Mouse (Mus musculus): ENCODE results near the gene Rsph10b.

Rsph10b gene

GRCm38 (mm10) chr5:143932831-143933230 is at the start of gene Rsph10b:
Gene Rsph10b, plus strand, starts transcription at chr5:143933035.
- no peak for DNase-seq (ENCODE audit: low read depth)

DNA sequence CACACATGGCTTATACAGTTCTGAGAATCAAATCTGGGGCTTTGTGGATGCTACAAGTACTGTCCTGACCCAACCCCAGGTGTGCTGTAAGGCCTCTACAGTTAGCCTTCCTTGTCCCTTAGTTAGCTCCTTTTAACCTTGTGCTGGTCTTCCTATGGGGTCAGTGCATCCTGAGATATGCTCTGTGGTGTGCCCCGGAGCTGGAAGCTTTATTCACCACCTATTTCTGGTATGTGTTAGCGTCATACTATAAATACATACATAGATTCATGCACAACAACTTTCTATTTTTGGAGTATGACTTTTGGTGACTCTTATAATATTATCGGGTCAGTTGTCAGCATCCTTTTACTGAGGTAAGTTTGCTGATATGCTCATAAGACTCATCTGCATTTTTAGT is 47.6 kb upstream of the Rsph10b start:
- no peak for DNase-seq (ENCODE audit: low read depth)

DNA sequence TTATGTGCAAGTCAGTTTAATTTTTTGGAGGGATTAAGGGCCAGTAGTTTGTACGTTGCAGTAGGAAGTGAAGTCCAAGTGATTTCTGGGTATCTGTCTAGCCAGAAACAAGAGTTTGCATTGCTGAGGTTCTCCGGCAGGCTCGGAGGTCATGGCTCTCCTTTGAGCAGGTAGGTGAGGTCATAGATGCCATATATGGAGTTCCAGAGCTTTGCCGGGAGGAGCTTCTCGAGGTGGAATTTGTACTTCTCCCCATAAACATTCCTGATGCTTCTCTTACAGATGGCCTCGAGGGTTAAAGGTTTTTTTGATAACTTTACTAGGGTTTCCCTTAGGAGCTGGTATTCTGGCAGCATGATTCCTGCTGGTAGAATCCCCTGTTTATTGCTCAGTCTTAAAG is 42.1 kb upstream of the Rsph10b start:
- DNase-seq (ENCODE audit: low read depth) = no peak

GRCm38 (mm10) chr5:143892255-143892886 is 40.5 kb upstream of the Rsph10b start:
- no peak for DNase-seq (ENCODE audit: low read depth)

DNA sequence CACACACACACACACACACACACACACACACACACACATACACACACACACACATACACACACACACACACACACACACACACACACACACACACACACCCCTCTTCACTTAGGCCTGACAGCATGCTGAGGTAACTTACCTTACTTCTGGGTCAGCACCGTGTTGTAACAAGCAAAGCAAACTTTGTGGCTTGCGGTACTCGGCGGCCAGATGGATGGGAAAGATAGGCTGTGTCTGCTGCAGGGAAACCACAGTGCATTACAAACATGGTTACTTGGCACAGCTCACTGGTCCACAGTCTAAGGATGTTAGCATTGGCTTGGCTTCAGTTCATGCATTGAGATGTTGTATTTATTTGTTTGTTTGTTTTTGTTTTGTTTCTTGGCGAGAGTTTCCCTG is 39.4 kb upstream of the Rsph10b start:
- DNase-seq (ENCODE audit: low read depth) = peak; percentile 27

DNA sequence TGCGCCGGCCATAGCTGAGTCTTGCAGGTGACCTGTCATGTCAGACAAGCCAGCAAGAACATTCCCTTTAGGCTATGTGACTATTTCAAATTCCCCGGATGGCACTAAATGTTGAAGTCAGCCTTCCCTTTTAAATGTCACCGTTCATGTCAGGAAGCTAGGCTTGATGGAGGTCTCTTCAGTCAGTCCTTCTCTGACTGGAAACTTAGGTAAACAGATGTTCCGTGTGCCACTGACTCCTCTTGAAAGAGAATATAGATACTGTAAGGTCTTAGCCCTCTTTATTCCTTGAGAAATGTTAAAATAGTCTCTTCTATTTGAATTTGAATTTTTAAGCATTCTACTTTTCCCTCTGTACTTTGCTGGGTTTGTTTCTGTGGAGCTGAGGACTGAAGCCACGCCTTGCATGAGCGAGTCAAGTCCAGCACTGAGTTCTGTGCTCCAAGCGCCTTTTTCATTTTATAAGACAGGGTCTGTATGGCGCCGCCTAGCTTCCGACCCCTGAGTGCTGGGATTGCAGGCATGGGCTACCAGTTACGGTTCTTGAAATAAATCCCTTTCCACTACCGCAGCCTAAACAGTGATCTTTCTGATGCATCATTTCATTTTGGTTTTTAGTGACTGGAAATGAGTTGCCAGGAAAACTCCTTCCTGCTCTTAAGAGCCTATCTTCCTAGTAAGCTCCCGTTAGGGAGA is 35.1 kb upstream of the Rsph10b start, which contains the start of gene Ankrd61:
TSS of gene Ankrd61 (minus strand) at position 51 of the 696 bp plus-strand sequence.
- no peak for DNase-seq (ENCODE audit: low read depth)

DNA sequence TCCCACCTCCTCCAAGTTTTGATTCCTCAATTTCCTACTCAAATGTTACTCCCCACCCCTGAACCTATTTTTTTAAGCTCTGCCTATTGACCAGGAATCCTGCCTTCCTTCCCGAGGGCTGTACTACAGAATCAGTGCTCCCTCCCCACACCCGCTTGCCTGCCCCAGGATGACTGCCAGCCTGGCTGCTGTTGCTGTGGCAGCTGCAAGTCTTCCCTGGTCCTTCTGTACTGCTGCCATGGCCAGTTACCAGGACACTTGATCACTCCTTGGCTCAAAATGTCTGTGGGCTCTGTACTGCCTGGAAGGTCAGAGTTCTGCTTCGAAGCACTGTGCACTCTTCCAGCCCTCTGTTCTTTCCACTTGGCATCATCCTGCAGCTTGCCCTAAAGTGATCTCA is 30.7 kb upstream of the Rsph10b start:
- no peak for DNase-seq (ENCODE audit: low read depth)

GRCm38 (mm10) chr5:143903813-143904212 is 29.0 kb upstream of the Rsph10b start:
- DNase-seq (ENCODE audit: low read depth) = no peak

DNA sequence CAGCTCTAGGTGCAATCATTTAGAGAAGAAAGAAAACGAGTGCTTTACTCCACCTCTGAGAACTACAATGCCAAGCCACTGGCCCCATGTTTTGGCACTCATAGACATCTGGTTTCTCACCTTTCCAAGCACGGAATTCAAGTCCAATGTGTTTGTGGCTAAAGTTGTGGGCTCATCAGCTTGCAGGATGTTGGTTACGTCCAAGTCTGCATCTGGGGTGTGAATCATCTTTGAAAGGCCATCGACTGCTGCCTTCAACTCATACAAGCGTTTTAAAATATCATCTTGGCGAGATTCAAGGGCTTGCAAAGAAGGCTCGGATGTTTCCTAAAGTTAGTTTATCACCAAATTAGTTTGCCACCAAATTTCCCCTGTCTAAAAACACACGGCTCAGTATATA is 26.4 kb upstream of the Rsph10b start:
- no peak for DNase-seq (ENCODE audit: low read depth)

GRCm38 (mm10) chr5:143908926-143909325 is 23.9 kb upstream of the Rsph10b start:
- no peak for DNase-seq (ENCODE audit: low read depth)

DNA sequence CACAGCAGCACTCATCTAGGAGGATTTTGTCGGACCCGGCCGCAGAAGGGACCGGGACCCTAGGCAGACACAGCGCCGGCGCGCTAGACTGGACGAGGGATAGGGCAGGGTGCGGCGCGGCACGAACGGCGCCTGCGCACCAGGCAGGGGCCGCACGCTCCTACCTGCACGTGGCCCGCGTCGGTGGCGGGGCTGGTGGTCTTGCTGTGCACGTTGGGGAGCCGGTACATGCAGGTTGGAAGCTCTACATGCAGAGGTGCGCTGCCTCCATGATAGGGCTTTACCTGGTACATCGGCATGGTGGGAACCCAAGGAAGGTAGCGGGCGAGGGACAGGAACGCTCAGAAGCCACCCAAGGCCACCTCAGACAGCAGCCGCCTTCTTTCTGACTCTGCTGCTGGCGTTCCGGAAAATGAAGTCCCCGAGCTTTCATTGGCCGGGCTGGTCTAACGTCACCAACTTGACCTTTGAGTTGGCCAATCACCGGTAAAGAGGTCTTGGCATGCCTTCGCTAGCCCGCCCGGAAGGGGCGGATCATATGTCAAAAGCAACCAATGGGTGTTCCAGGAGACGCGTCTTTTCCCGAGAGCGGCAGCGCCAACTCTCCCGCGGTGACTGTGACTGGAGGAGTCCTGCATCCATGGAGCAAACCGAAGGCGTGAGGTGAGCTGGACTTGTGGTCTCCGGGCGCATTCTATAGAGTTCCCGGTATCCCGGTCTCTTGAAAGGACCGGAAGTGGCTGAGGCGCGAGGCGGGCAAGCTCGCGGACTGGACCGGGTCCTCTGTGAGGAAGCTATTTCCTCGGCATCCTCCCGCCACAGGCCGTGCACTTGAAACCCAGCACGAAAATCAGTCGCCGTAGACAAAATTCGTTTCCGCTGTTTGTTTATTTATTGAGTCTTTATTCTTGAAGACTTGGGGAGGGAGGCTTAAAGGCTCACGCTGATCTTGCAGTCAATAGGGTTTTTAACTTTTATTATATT is 23.1 kb upstream of the Rsph10b start, which contains the start of the genes Aimp2 and Pms2:
TSS of gene Aimp2 (minus strand) at position 431 of the 984 bp plus-strand sequence.
TSS of gene Pms2 (plus strand) at position 548 of the 984 bp plus-strand sequence.
- peak; percentile 99 for DNase-seq (ENCODE audit: low read depth)

GRCm38 (mm10) chr5:143916221-143916620 is 16.6 kb upstream of the Rsph10b start:
- no peak for DNase-seq (ENCODE audit: low read depth)

- DNase-seq (ENCODE audit: low read depth) = peak; percentile 85
Measured at GRCm38 (mm10) chr5:143917418-143917817, 15.4 kb upstream of the Rsph10b start.

DNA sequence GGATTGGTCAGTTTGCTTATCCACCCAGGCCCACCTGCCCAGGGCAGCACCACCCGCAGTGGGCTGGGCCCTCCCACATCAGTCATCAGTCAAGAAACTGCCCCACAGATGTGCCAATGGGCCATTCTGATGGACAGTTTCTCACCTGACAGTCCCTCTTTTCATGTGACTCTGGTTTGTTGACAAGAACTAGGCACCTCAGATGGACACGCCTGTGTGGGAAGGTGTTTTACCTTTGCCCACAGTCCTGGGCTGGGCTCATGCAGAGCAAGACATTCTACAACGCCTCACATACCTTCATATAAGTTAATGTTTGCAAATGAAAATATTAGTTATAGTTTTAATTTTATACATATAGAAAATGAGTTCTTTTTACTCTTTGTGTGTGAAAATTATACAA is 14.7 kb upstream of the Rsph10b start:
- no peak for DNase-seq (ENCODE audit: low read depth)

DNA sequence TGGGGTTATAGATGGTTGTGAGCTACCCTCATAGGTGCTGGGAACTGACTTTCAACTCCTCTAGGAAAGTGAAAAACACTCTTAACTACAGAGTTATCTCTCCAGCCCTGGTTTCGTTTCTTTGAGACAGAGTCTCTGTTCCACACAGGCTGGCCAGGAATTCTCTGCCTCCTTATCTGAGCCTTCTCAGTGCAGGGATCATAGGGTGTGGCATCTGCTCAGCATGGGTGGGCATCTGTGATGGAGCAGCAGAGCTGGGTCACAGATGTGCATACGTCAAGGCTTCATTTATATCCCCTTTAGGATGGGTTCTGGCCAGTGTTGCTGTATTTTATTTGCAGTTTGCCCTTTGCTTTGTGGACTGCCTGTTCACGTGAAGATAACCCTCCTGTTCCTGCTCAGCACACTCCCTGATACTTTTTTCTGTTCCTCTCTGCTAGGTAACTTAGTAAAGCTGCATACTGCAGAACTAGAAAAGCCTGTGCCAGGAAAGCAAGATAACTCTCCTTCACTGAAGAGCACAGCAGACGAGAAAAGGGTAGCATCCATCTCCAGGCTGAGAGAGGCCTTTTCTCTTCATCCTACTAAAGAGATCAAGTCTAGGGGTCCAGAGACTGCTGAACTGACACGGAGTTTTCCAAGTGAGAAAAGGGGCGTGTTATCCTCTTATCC is 7.9 kb upstream of the Rsph10b start:
- no peak for DNase-seq (ENCODE audit: low read depth)

- no peak for DNase-seq (ENCODE audit: low read depth)
Measured at GRCm38 (mm10) chr5:143927875-143928274, 5.0 kb upstream of the Rsph10b start, which contains the start of gene Gm42421. Gene Gm42421, plus strand, starts transcription at chr5:143928175.

DNA sequence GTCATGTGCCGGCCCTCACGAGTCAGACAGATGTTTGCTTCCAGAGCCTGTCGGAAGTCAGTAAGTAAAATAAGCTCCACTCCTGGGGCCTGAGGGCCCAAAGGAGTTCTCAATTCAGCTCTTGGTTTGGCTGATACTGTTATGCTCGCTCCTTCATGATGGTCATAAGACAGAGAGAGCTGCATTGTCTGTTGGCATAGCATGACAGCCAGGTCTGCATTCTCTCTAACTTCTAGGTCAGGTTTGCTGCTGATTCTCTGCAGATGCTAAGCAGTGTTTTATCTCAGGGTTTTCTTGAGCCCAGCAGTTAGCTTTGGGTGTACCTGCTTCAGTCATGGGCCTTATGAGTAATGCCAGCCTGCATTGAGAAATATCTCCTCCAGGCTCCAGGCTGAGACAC is 3.5 kb upstream of the Rsph10b start:
- DNase-seq (ENCODE audit: low read depth) = no peak

DNA sequence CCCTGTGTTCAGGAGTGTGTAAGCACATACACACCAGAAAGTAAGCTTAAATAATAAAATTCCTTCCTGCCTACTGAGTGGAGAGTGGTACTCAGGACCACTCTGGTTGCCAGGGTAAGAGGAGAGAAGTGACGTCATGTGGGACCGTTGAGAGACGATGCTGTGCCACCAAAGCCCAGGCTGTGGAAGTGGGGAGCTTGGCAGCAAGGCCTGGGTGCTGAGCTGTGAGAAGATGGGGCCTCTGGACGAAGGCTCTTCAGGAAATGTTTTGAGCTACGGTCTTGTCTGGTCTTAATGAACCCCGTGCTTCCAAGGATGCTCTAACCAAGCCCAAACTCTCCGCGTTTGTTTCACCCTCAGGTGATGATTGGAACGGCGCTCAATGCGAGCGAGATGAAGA is 2.2 kb upstream of the Rsph10b start:
- no peak for DNase-seq (ENCODE audit: low read depth)

DNA sequence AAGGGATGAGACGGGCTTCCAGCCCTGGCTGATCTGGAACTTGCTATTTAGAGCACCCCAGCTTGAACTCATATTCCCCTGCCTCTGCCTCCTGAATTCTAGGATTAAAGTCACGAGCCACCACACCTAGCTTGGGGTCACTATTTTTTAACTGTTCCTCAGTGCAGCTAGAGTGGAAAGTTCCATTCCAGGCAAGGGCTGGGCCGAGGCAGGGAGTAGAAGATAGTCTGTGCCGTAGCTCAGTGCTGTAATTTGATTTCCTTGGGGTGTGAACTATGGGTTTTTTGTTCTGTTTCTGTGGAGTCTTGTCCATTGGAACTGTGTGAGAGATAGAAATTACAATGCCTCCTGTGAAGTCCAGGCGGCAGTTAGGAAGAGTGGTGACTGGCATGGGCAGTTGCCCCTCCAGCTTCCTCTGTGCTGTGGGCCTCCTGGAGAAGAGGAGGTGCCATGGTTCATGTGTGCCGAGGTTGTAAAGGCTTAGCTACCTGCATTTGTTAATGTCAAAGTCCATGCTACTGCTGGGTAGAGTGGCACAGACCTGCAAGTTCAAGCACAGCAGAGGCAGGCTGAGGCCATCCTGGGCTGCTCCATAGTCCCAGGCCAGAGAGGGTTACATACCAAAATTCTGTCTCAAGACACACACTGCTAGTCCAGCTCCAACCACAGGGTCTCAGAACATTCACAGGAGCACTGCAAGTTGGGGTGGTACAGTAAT is 813 bp upstream of the Rsph10b start:
- no peak for DNase-seq (ENCODE audit: low read depth)

DNA sequence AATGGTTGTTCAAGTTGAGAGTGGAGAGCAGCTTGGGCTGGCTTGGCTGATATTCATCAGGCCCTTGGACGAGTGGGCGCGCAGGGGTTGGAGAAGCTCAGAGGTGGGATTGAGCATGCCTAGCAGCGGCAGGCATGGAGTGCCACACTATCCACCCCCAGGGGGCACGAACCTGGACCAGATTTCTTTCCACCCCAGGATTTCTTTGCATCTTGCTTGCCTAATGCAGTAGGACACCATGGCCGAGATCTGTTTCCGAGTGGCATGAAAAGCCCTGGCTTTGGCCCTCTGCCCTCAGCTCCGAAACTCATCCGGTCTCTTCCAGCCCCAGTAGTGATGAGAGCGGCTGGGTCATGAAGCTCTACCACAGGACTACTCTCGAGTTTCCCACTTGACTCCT is 579 bp downstream of the Rsph10b start:
- DNase-seq (ENCODE audit: low read depth) = no peak

- DNase-seq (ENCODE audit: low read depth) = no peak
Measured at GRCm38 (mm10) chr5:143933875-143934274, 1.0 kb downstream of the Rsph10b start.
